Mouse (Mus musculus) c-Kit-positive CD71-positive TER-119-negative erythroid progenitor cells, embryonic 14.5 days (primary cell): ENCODE measurements around the gene Gm10228.
"Not testable (repeated sequence)": the region's sequence is repeated elsewhere in the genome, so short reads cannot be mapped to it uniquely, and the experiment has no call there.

Experiments
- DNase-seq: peaks from one replicate; pipeline ENCODE4 v3.0.0-alpha.2; 2013; ENCODE audit warnings: low read depth

Gm10228 gene

DNA sequence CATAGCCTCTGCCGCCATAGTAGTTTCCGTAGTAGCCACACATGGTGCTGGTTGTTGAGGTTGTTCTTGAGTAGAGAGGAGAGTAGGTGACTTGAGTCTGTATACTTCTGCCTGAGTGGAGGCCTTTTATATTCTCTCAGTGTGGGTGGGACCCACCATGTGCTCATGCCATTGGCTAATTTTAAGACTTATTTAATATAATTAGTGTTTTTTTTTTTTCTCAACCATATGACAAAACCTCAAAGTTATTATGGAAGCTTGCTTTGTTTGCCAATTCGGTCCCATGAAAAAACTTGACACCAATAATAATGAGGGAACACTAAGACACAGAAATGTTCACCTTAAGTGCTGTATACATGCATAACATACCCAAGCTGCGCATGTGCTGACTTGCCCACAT is at the start of gene Gm10228:
Gm10228 (minus strand) TSS at position 101 of the 400 bp plus-strand sequence.
- not testable (repeated sequence) for DNase-seq

DNA sequence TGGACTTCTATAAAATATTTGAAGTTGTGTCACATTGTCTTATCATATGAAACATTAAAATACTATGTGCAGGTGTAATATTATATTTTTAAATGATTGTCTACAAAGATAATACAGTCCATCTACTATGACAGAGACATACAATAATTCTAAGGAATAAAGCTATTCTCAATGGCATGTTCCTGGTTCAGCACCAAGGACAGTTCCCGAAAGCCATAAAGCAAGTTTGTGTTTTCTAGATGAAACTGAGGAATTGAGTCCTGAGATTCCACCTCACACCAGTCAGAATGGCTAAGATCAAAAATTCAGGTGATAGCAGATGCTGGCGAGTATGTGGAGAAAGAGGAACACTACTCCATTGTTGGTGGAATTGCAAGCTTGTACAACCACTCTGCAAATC is 29.8 kb upstream of the Gm10228 start:
- DNase-seq: peak; percentile 1

DNA sequence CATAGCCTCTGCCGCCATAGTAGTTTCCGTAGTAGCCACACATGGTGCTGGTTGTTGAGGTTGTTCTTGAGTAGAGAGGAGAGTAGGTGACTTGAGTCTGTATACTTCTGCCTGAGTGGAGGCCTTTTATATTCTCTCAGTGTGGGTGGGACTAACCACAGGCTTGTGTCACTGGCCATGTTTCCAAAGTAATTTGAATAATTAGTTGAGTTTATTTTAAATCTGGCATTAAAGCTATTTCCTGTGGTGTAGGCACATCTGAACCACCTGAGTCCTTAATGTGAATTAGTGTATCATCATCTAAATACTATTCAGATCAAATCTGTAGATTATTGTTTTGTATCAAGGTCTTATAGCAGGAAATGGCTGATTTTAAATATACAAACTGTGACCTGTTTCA is 22.6 kb upstream of the Gm10228 start, which contains the start of gene 1110025L11Rik:
1110025L11Rik (minus strand) TSS at position 101 of the 400 bp plus-strand sequence.
- not testable (repeated sequence) for DNase-seq

DNA sequence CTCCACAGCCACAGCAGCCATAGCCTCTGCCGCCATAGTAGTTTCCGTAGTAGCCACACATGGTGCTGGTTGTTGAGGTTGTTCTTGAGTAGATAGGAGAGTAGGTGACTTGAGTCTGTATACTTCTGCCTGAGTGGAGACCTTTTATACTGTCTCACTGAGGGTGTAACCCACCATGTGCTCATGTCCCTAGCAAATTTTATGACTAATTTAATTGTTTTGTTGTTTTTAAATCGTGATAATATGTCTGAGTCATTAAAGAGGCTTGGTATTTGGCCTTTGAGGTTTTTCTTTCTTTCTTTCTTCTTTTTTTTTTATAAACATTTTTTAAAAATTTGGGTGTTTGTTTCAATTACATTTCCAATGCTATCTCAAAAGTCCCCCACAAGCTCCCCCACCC is 6.5 kb upstream of the Gm10228 start, which contains the start of gene Krtap6-5:
Krtap6-5 (minus strand) TSS at position 101 of the 400 bp plus-strand sequence.
- no peak for DNase-seq

DNA sequence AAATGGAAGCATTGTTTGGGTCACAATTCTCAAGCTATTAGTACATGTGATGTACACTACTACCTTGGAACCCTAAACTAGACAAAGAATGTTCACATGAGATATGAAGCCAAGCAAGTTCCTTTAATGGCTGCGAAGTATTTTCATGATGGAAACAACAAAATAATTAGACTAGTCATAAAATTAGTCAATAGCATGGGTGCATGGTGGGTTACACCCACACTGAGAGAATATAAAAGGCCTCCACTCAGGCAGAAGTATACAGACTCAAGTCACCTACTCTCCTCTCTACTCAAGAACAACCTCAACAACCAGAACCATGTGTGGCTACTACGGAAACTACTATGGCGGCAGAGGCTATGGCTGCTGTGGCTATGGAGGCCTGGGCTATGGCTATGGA is 9.9 kb downstream of the Gm10228 start, which contains the start of gene Krtap6-1:
Krtap6-1 (plus strand) TSS at position 301 of the 400 bp plus-strand sequence.
- DNase-seq: not testable (repeated sequence)

DNA sequence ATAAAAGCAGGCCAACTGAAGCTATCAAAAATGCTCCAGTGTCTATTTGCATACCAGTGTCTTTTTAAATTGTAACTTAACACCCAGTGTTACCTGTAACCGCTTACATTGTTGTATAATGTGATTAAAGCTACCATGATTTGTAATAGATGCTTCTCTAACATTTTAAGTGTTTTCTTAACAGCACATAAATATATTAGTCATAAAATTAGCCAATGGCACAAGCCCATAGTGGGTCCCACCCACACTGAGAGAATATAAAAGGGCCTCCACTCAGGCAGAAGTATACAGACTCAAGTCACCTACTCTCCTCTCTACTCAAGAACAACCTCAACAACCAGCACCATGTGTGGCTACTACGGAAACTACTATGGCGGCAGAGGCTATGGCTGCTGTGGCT is 26.3 kb downstream of the Gm10228 start, which contains the start of gene Gm10229:
Gm10229 (plus strand) TSS at position 301 of the 400 bp plus-strand sequence.
- DNase-seq: not testable (repeated sequence)

DNA sequence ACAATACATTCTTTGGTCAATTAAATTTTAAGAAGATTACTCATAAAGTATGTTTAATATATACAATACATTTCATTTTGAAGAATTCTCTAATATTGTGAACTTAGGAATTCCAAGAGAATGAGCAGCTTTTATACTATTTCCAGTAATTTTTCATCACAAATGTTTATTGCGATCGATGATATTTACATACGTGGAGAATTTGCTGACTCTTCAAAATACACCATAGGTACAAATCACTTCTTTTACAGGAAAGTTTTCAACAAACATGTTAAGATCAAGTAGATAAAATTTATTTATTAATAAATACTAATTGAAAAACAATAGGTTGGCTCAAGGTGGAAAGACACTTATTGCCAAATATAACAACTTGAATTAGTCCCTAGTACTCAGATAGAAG is 27.3 kb downstream of the Gm10228 start:
- DNase-seq: no peak

DNA sequence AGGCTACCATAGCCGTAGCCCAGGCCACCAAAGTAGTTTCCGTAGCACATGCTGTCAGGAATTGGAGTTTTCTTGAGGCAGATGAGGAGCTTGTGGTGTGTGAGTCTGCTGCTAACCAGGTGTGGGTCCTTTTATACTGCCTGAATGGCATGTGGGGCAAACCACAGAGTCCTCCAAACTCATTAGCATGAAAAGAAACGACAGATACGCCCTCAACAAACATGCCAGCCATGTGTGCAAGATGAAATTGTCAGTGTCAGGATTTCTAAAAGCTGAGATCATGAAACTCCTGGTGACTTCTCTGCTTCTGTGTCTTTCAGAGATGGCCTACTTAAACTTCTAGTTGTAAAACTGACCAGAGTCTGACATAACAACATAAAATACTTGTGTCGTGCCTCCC is 30.6 kb downstream of the Gm10228 start, which contains the start of gene Krtap22-2:
Krtap22-2 (minus strand) TSS at position 101 of the 400 bp plus-strand sequence.
- DNase-seq: no peak
